Mouse (Mus musculus) heart, embryonic 16.5 days (tissue): ENCODE measurements around the gene Atp13a2. TPM values are rescaled to one million over a fixed set of nuclear protein-coding genes. Genes with fewer than 3 reads are reported as not detected.

Experiments used
- ATAC-seq: fragments of 200-750 bp; cut with Nextera tagmentation; replicated peaks from 2 replicates; pipeline ENCODE4 v1.8.0; 2017; ENCODE audit warnings: moderate number of reproducible peaks; ENCODE audit not compliant: insufficient read depth, low FRiP score; ENCODE audit errors: extremely low read depth
- H3K27ac ChIP-seq: fragments of 300-500 bp; sonication (generic); 2 replicates; pipeline ENCODE4 v1.5.1; 2014; ENCODE audit warnings: mild to moderate bottlenecking, low read length, control low read depth, moderate library complexity
- H3K27me3 ChIP-seq: fragments of 300-500 bp; sonication (generic); 2 replicates; pipeline ENCODE4 v1.6.1; 2014; ENCODE audit warnings: low read length, mixed read lengths; ENCODE audit not compliant: control insufficient read depth, insufficient read depth
- H3K36me3 ChIP-seq: fragments of 300-500 bp; sonication (generic); 2 replicates; pipeline ENCODE4 v1.6.1; 2014; ENCODE audit not compliant: control insufficient read depth, insufficient read depth
- H3K4me1 ChIP-seq: fragments of 300-500 bp; sonication (generic); 2 replicates; pipeline ENCODE4 v1.6.1; 2014; ENCODE audit warnings: low read length, mixed read lengths; ENCODE audit not compliant: control insufficient read depth, insufficient read depth
- H3K4me2 ChIP-seq: fragments of 300-500 bp; sonication (generic); 2 replicates; pipeline ENCODE4 v1.6.1; 2014; ENCODE audit warnings: low read depth, mild to moderate bottlenecking, control low read depth, low read length
- H3K4me3 ChIP-seq: fragments of 300-500 bp; sonication (generic); 2 replicates; pipeline ENCODE4 v1.5.1; 2014; ENCODE audit warnings: mild to moderate bottlenecking, control low read depth, low read length
- H3K9ac ChIP-seq: fragments of 300-500 bp; sonication (generic); 2 replicates; pipeline ENCODE4 v1.6.1; 2014; ENCODE audit warnings: low read length, control low read depth
- H3K9me3 ChIP-seq: fragments of 300-500 bp; sonication (generic); replicated peaks from 2 replicates; pipeline ENCODE4 v1.6.1; 2016; ENCODE audit warnings: low read length; ENCODE audit not compliant: control insufficient read depth
- WGBS: fragments of 180-500 bp; shearing (Covaris S2); extraction: QIAGEN DNeasy Blood & Tissue Kit; methylation state at CpG from one replicate; pipeline ENCODE4 v1.1.7; 2014; 5-methylcytosine and 5-hydroxymethylcytosine counted together
- polyA plus RNA-seq: library from polyadenylated mRNA; unstranded; fragments of >200 nt; fragmentation: Nextera tagmentation; extraction: Ambion mirVana; gene quantifications from 2 replicates; pipeline ENCODE4 v1.2.1, GENCODE M21; 2015

Gene Atp13a2
- polyA plus RNA-seq, 1 experiment from 2014 or later = 28.9 TPM

DNA sequence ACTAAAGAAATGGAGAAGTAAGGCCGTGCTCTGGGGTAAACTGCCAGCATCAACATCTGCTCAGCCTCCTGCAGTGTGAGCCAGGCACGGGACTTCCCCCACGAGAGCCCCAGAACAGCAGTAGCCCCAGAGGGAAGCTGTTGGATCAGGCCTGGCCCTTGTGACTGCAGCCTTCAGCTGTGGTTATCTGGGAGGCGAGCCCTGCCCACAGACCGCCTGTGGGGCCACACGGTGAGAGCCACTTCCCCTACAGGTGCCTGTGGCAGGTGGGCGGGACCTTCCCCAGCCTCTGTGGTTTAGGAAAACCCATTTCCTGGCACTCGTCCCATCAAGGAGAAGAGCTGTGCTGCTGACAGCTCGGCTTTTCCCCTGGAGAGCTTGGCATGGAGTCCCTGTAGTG is 3.2 kb upstream of the Atp13a2 start:
- Histone ChIP-seq H3K4me2 (no peak overlapping the region), H3K36me3 (peaks cover 14% of the 10 kb centered on the region), H3K27me3 (no peaks in the 10 kb centered on the region), H3K4me3 (no peak overlapping the region), H3K9ac (peak overlapping the region; percentile 1; the same call in 1 of the 2 replicates), H3K4me1 (peaks cover 17% of the 10 kb centered on the region; the same call in 1 of the 2 replicates), H3K9me3 (peaks cover 3% of the 10 kb centered on the region; the same call in 1 of the 2 replicates), H3K27ac (peak overlapping the region; percentile 66)
- ATAC-seq = peak; percentile 49
- 4% methylated on average over 9 of the region's 9 CpGs for WGBS

DNA sequence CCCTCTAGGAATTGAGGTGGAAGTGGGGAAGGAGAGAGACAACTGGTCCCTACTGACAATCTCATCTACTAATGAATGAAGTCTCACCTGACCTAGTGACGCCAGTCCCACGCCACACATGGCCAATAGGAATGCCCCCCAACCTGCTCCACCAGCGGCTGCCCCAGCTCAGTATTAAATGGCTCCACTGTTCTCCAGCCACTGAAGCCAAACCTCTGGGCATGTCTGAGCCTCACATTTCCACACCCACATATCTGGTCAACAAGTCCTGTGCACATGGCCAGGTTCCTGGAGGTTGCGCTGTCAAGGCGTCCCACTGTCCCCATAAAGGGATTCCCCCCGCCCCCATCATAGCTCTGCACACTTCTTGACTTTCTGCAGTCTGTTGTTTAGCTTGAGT is 2.1 kb upstream of the Atp13a2 start:
- Histone ChIP-seq H3K9me3 (peaks cover 3% of the 10 kb centered on the region; the same call in 1 of the 2 replicates), H3K27me3 (no peaks in the 10 kb centered on the region), H3K4me1 (peaks cover 18% of the 10 kb centered on the region; the same call in 1 of the 2 replicates), H3K4me2 (no peak overlapping the region), H3K27ac (no peak overlapping the region), H3K9ac (no peak overlapping the region), H3K36me3 (peaks cover 5% of the 10 kb centered on the region), H3K4me3 (no peak overlapping the region)
- WGBS = 77% methylated on average over 6 of the region's 6 CpGs
- ATAC-seq = no peak

DNA sequence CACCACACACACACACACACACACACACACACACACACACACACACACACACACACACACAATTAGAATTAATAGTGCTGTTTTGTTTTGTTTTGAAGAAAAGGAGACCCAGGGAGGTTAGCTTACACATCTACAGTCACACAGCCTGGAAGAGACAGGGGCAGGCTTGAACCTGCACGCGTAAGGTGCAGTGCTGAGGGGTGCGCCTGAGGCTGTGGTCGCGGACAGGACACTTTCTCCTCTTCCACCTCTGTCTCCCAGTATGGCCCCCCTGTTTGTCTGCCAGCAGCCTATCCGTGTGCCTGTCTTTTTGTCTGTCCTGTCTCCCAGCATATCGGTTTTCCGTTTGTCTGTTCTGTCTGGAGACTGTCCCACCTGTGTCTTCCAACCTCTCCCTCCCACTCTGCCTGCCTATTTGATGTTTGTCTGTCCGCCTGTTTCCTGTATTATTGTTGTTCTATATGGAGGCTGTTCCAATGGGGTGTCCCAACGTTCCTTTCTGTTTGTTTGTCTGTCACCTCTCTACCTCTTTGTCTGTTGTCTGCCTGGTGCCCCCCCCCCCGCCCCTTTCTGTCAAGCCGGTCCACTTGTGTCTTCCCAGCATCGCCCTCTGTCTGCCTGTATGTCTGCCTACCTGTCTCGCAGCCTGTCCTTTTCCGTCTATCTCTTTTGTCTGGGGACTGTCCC is 506 bp upstream of the Atp13a2 start:
- H3K4me1 ChIP-seq = peaks cover 18% of the 10 kb centered on the region; the same call in 1 of the 2 replicates
- no peaks in the 10 kb centered on the region for H3K36me3 ChIP-seq
- 0 out of 2 replicates have a peak, but pooled peaks have one; percentile 2 for ATAC-seq
- H3K4me2 ChIP-seq = peak overlapping the region; percentile 83
- WGBS = 27% methylated on average over 15 of the region's 15 CpGs
- H3K27ac ChIP-seq = no peak overlapping the region
- H3K4me3 ChIP-seq = peak overlapping the region; percentile 86
- no peak overlapping the region; the same call in 1 of the 2 replicates for H3K9ac ChIP-seq
- no peaks in the 10 kb centered on the region for H3K27me3 ChIP-seq
- peaks cover 3% of the 10 kb centered on the region; the same call in 1 of the 2 replicates for H3K9me3 ChIP-seq

DNA sequence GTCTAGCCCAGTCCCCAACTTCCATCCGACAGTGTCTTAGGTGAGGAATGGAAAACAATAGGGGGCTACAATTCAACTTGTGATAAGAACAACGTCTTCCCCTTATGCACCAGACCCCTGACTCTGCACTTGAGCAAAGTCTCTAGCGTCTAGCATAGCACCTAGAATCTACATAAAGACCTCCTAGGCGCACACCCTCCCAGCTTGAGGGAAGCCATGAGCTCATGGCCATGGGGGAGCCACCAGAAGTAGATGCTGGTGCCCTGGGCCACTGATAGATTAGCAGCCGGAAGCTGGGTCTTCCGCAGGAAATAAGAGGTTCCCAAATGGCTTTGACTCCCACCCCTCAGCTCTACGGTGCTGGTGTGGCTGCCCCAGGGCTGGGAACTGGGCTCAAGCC is 803 bp downstream of the Atp13a2 start:
- H3K4me2 ChIP-seq = peak overlapping the region; percentile 83
- H3K27ac ChIP-seq = no peak overlapping the region
- 20% methylated on average over 7 of the region's 7 CpGs for WGBS
- H3K27me3 ChIP-seq = no peaks in the 10 kb centered on the region
- peaks cover 18% of the 10 kb centered on the region; the same call in 1 of the 2 replicates for H3K4me1 ChIP-seq
- H3K36me3 ChIP-seq = no peaks in the 10 kb centered on the region
- peak overlapping the region; percentile 91 for H3K9ac ChIP-seq
- peak overlapping the region; percentile 86 for H3K4me3 ChIP-seq
- H3K9me3 ChIP-seq = no peaks in the 10 kb centered on the region
- ATAC-seq = no peak

DNA sequence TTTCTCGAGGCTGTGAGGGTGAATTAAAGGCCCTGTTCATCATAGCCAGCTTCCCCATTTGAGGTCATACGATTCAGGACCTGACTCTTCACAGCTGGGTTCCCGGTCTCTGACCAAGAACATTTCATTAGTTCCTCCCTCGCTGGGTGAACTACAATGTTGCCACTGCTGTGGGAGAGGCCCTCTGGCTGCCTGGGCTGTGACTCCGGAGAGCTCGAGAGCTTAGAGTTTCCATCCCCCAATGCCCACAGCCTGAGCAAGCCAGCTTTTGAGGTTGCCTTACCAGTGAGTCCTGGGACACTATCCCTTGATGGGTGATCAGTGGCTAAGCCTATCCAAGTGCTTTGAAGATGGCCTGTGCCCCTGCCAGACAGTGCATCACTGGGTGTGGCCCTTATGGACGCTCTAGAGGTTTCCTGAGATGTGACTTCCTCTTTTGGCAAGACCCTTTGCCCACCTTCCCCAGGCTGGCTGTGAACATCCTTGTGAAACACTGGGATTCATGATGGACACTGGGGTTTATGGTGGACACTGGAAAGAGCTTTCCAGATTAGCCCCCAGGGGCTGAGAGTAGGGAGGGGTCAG is 2.1 kb downstream of the Atp13a2 start:
- no peak overlapping the region for H3K4me3 ChIP-seq
- H3K4me2 ChIP-seq = no peak overlapping the region
- no peak overlapping the region for H3K9ac ChIP-seq
- H3K36me3 ChIP-seq = no peaks in the 10 kb centered on the region; the same call in 1 of the 2 replicates
- ATAC-seq = no peak
- no peak overlapping the region for H3K27ac ChIP-seq
- H3K9me3 ChIP-seq = no peaks in the 10 kb centered on the region
- H3K27me3 ChIP-seq = no peaks in the 10 kb centered on the region
- whole genome bisulfite sequencing = 63% methylated on average over 7 of the region's 7 CpGs
- peaks cover 10% of the 10 kb centered on the region; the same call in 1 of the 2 replicates for H3K4me1 ChIP-seq

DNA sequence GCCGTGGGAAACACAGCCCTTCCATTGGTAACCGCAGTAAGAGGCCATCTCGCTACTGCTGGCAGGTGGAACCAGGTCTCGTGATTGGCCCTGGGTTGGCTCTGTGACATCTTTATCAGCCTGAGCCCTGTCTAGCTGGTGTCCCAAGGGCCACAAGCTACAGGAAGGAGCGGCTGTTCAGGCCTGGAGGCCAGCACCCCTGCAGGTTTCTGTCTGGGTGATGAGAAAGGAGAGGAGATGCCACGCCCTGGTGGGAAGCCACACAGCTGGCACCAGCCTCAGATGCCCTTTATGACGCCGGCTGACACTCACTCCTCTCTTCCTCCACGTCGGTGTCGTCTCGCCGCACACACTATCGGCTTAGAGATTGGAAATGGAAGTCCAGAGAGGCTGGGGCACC is 2.8 kb downstream of the Atp13a2 start:
- Histone ChIP-seq H3K27me3 (no peaks in the 10 kb centered on the region), H3K9me3 (no peaks in the 10 kb centered on the region), H3K4me2 (no peak overlapping the region), H3K27ac (no peak overlapping the region), H3K36me3 (peaks cover 4% of the 10 kb centered on the region; the same call in 1 of the 2 replicates), H3K9ac (no peak overlapping the region), H3K4me3 (no peak overlapping the region), H3K4me1 (peaks cover 9% of the 10 kb centered on the region; the same call in 1 of the 2 replicates)
- no peak for ATAC-seq
- 86% methylated on average over 14 of the region's 14 CpGs for WGBS

DNA sequence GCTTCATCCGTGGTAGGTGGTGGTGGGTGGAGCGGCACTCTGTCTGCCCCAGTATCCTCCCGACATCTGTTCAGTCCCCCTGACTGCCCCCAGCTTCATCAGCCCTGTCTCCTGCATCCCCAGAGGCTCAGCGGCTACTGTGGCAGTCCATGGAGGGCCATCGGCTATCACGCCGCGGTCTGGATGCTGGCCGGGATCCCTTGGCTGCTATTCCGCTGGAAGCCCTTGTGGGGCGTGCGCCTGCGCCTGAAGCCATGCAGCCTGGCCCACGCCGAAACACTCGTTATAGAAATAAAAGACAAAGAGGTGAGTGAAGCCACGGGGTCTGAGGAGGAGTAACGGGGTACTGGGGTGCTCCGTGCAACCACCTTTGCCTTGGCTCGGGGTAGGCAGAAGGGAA is 5.5 kb downstream of the Atp13a2 start:
- Histone ChIP-seq H3K36me3 (peaks cover 25% of the 10 kb centered on the region), H3K4me2 (no peak overlapping the region), H3K9ac (no peak overlapping the region), H3K9me3 (no peaks in the 10 kb centered on the region), H3K27me3 (no peaks in the 10 kb centered on the region), H3K4me3 (no peak overlapping the region), H3K27ac (no peak overlapping the region), H3K4me1 (peaks cover 7% of the 10 kb centered on the region; the same call in 1 of the 2 replicates)
- ATAC-seq = no peak
- 86% methylated on average over 20 of the region's 20 CpGs for WGBS

DNA sequence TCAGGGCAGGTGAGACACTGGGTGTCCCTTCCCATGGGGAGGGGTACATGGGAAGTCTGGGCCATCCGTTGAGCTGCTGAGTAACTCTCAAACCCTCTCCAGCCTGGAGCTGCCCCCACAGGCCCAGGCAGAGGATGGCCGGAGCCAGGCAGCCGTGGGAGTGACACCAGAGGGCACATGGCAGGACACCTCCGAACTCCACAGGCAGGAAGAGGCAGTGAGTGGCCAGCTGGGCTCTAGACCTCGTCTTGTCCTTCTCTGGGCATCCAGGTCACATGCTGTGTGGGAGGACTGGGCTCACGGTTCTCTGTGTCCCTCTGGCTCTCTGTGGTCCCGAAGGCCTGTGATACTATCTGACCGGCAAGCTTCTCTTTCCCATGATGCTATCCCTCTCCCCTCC is 7.2 kb downstream of the Atp13a2 start:
- H3K36me3 ChIP-seq = peaks cover 31% of the 10 kb centered on the region
- H3K4me1 ChIP-seq = no peaks in the 10 kb centered on the region
- ATAC-seq = no peak
- WGBS = 66% methylated on average over 8 of the region's 8 CpGs
- H3K27me3 ChIP-seq = no peaks in the 10 kb centered on the region
- H3K4me3 ChIP-seq = no peak overlapping the region
- H3K4me2 ChIP-seq = no peak overlapping the region
- no peak overlapping the region for H3K9ac ChIP-seq
- H3K27ac ChIP-seq = no peak overlapping the region
- H3K9me3 ChIP-seq = no peaks in the 10 kb centered on the region

DNA sequence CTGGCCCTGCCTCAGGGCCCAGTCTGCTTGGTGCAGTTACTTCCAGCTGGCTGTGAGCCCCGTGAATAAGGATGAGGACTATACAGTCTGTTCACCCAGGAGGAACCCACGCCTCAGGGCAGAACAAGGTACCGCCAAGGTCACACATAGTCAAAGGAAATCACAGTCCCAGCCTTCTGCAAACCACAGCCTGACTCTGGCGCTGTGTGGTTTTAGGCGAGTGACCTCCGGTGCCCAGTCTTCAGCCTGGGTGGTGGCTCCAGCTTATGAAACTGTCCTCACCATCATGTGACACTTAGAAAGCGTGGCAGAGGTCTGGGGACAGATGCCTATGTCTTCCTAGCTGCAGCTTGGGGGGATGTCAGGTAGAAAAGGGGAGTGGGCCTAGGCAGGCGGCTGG is 9.1 kb downstream of the Atp13a2 start:
- H3K4me1 ChIP-seq = no peaks in the 10 kb centered on the region
- ATAC-seq = no peak
- no peak overlapping the region for H3K4me2 ChIP-seq
- H3K36me3 ChIP-seq = peaks cover 41% of the 10 kb centered on the region
- no peak overlapping the region for H3K9ac ChIP-seq
- H3K4me3 ChIP-seq = no peak overlapping the region
- no peak overlapping the region for H3K27ac ChIP-seq
- H3K9me3 ChIP-seq = no peaks in the 10 kb centered on the region
- H3K27me3 ChIP-seq = no peaks in the 10 kb centered on the region
- WGBS = 87% methylated on average over 8 of the region's 8 CpGs
